Mouse (Mus musculus) central nervous system, embryonic 14 days (tissue): ENCODE measurements around the gene Lonp2. TPM values are rescaled to one million over a fixed set of nuclear protein-coding genes. Genes with fewer than 3 reads are reported as not detected.

Experiments
- polyA plus RNA-seq: library from polyadenylated mRNA; depleted of rRNA; stranded (reverse); fragments of >200 nt; gene quantifications from 2 replicates; pipeline ENCODE4 v1.2.3, GENCODE M21; 2012; rRNA removed

The Lonp2 gene
- polyA plus RNA-seq: 55.7 and 57.7 TPM in 2 replicates

GRCm38 (mm10) chr8:86623911-86624731 lies at the start of gene Lonp2:
TSS of gene Lonp2 (plus strand) at chr8:86624043.

GRCm38 (mm10) chr8:86580458-86580857 lies 43.4 kb upstream of the Lonp2 start, which contains the start of gene Abcc12:
TSS of gene Abcc12 (minus strand) at chr8:86580686.

GRCm38 (mm10) chr8:86745221-86745934 lies 121.5 kb downstream of the Lonp2 start, which contains the start of the genes Gm10638 and Siah1a:
TSS of gene Gm10638 (plus strand) at chr8:86745699.
TSS of gene Siah1a (minus strand) at chr8:86745934.

Other genes starting within 250 kb of the Lonp2 start
- gene Abcc12, start 43.4 kb upstream of the Lonp2 start, polyA plus RNA-seq: 0.33 and 0.36 TPM in 2 replicates
- 1.9 and 2.6 TPM in 2 replicates for gene Gm10638, start 121.7 kb downstream of the Lonp2 start, polyA plus RNA-seq
- 56.6 and 69.3 TPM in 2 replicates for gene Siah1a, start 121.9 kb downstream of the Lonp2 start, polyA plus RNA-seq